Mouse (Mus musculus): ENCODE results near the gene Col11a2.

DNA sequence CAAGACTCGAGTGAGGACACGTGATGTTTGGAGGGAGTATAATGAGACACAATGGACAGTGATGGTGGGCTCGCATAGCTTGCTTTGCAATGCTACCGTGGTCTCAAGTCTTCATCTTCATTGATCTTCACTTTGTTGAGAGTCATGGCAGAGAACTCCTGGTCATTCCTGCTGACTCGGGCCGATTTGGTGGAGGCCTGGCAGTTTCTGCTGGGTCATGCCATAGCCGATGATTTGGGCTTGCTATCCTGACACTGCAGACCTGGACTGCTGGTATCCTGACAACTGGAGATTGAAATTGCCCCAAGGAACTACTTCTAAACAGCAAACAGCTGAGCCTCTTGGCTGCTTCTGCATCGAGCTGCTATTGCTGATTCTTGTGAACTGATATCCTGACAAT, 44.3 kb upstream of the Col11a2 start:
- TF ChIP-seq CTCF (IDR thresholded peaks at IDR 0.05; ENCODE audit: control insufficient read depth, insufficient read depth, low read length), result no peak
- no peak for TF ChIP-seq POLR2A (IDR thresholded peaks at IDR 0.05; ENCODE audit: borderline replicate concordance, control insufficient read depth, low read depth, low read length)

Data from bone marrow, adult 2 months (tissue).